Mouse (Mus musculus) adrenal gland, adult 8-10 months (tissue): ENCODE results near the gene Tom1. TPM values are rescaled to one million over a fixed set of nuclear protein-coding genes. Genes with fewer than 3 reads are reported as not detected.

ENCODE experiments used
- DNase-seq: peaks from one replicate; pipeline ENCODE4 v3.0.0; 2022
- total RNA-seq, 4 experiments: library from RNA; stranded (reverse); gene quantifications; 2 replicates each; pipeline ENCODE4 v1.2.4; 2022

Gene Tom1
- 10 to 100 TPM; 37.1 to 54.3 (median 48.0) TPM for total RNA-seq

- peak; percentile 97 for DNase-seq
Observed at GRCm38 (mm10) chr8:75033511-75034243, at the start of gene Tom1. Gene Tom1 (plus strand): TSS chr8:75033705.

- no peak for DNase-seq
Observed at GRCm38 (mm10) chr8:74987436-74987835, 46.1 kb upstream of the Tom1 start.

- DNase-seq = peak; percentile 24
Observed at GRCm38 (mm10) chr8:74990021-74990420, 43.5 kb upstream of the Tom1 start.

- DNase-seq = no peak
Observed at GRCm38 (mm10) chr8:74993081-74993474, 40.4 kb upstream of the Tom1 start, which contains the start of gene Hmgxb4. Gene Hmgxb4 (plus strand): TSS chr8:74993356.

GRCm38 (mm10) chr8:74993475-74994451 is 39.7 kb upstream of the Tom1 start:
- peak; percentile 76 for DNase-seq

- no peak for DNase-seq
Observed at GRCm38 (mm10) chr8:74994540-74994939, 39.0 kb upstream of the Tom1 start.

GRCm38 (mm10) chr8:75000431-75000830 is 33.1 kb upstream of the Tom1 start:
- DNase-seq = no peak

GRCm38 (mm10) chr8:75008826-75009225 is 24.7 kb upstream of the Tom1 start:
- no peak for DNase-seq

GRCm38 (mm10) chr8:75013557-75013956 is 19.9 kb upstream of the Tom1 start:
- no peak for DNase-seq

- no peak for DNase-seq
Observed at GRCm38 (mm10) chr8:75013964-75014363, 19.5 kb upstream of the Tom1 start.

GRCm38 (mm10) chr8:75015981-75016380 is 17.5 kb upstream of the Tom1 start:
- no peak for DNase-seq

GRCm38 (mm10) chr8:75016422-75016821 is 17.1 kb upstream of the Tom1 start:
- no peak for DNase-seq

- no peak for DNase-seq
Observed at GRCm38 (mm10) chr8:75018274-75018972, 15.1 kb upstream of the Tom1 start.

- no peak for DNase-seq
Observed at GRCm38 (mm10) chr8:75023660-75024316, 9.7 kb upstream of the Tom1 start.

- no peak for DNase-seq
Observed at GRCm38 (mm10) chr8:75025809-75026208, 7.7 kb upstream of the Tom1 start.

GRCm38 (mm10) chr8:75030453-75031024 is 3.0 kb upstream of the Tom1 start:
- no peak for DNase-seq

- DNase-seq = no peak
Observed at GRCm38 (mm10) chr8:75032961-75033360, 544 bp upstream of the Tom1 start.

GRCm38 (mm10) chr8:75034285-75034684 is 780 bp downstream of the Tom1 start:
- DNase-seq = no peak

- no peak for DNase-seq
Observed at GRCm38 (mm10) chr8:75035640-75036039, 2.1 kb downstream of the Tom1 start.

- no peak for DNase-seq
Observed at GRCm38 (mm10) chr8:75038497-75038896, 5.0 kb downstream of the Tom1 start.

- no peak for DNase-seq
Observed at GRCm38 (mm10) chr8:75039754-75040153, 6.2 kb downstream of the Tom1 start.

- DNase-seq = no peak
Observed at GRCm38 (mm10) chr8:75042171-75042570, 8.7 kb downstream of the Tom1 start.
